Mouse (Mus musculus): ENCODE data around the gene Stk25.

DNA sequence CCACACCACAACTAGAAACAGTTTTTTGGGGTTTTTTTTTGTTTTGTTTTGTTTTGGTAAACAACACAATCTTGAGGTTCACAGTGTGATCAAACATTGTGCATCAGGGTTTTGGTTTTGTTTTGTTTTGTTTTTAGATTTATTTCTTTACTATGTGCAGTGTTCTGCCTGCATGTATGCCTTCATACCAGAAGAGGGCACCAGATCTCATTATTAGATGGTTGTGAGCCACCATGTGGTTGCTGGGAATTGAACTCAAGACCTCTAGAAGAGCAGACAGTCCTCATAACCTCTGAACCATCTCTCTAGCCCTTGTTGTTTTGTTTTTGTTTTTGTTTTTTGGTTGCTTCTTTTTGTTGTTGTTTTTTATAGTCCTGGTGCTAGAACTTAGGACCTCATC, 64.5 kb downstream of the Stk25 start:
- TF ChIP-seq CTCF (IDR thresholded peaks at IDR 0.05; ENCODE audit: low read depth) (peak; percentile 19; the same call in 1 of the 2 replicates), EP300 (IDR thresholded peaks at IDR 0.05; ENCODE audit: low read depth) (no peak)

Data from liver, embryonic 14.5 days (tissue).